Mouse (Mus musculus): ENCODE results near the gene Gm44502. TPM values are rescaled to one million over a fixed set of nuclear protein-coding genes. Genes with fewer than 3 reads are reported as not detected.

Gm44502 gene
- 1.7 and 1.8 TPM in 2 replicates for total RNA-seq (2014; rRNA removed)
- polyA plus RNA-seq (2015; fragmentation: Nextera tagmentation; extraction: Ambion mirVana) = not detected in 2 replicates

- Histone ChIP-seq H3K4me1 (ENCODE audit: insufficient read depth) (peaks cover 10% of the 10 kb centered on the region; the same call in 1 of the 2 replicates), H3K27ac (ENCODE audit: low read depth, low read length) (peak within 1 kb of the TSS; percentile 89), H3K4me3 (ENCODE audit: low read depth, low read length) (peak within 1 kb of the TSS; percentile 65), H3K9ac (peak within 1 kb of the TSS; percentile 74), H3K9me3 (ENCODE audit: low read length) (no peaks in the 10 kb centered on the region), H3K36me3 (ENCODE audit: insufficient read depth) (peaks cover 23% of the 10 kb centered on the region), H3K27me3 (ENCODE audit: insufficient read depth, low read length) (no peaks in the 10 kb centered on the region), H3K4me2 (ENCODE audit: low read depth) (peak within 1 kb of the TSS; percentile 95)
- WGBS = under 1% methylated on average over 70 of the region's 70 CpGs
- ATAC-seq (peak; percentile 95), DNase-seq (peak; percentile 95)
- TF ChIP-seq CTCF (IDR thresholded peaks at IDR 0.05; ENCODE audit: low read depth) = no peak; the same call in 1 of the 2 replicates
Measured at GRCm38 (mm10) chr15:89429352-89430221, at the start of gene Gm44502, which contains the start of the genes C730034F03Rik and Chkb. TSS of gene Gm44502 (minus strand) at chr15:89429696. TSS of gene C730034F03Rik (plus strand) at chr15:89429589. TSS of gene Chkb (minus strand) at chr15:89429908.

- Histone ChIP-seq H3K4me2 (ENCODE audit: low read depth) (no peak overlapping the region), H3K9ac (no peak overlapping the region), H3K27ac (ENCODE audit: low read depth, low read length) (no peak overlapping the region), H3K9me3 (ENCODE audit: low read length) (no peaks in the 10 kb centered on the region), H3K4me3 (ENCODE audit: low read depth, low read length) (no peak overlapping the region), H3K4me1 (ENCODE audit: insufficient read depth) (peaks cover 6% of the 10 kb centered on the region; the same call in 1 of the 2 replicates), H3K36me3 (ENCODE audit: insufficient read depth) (no peaks in the 10 kb centered on the region), H3K27me3 (ENCODE audit: insufficient read depth, low read length) (no peaks in the 10 kb centered on the region)
- 82% methylated on average over 3 of the region's 3 CpGs for WGBS
- DNase-seq = no peak
- no peak for ATAC-seq
- TF ChIP-seq CTCF (IDR thresholded peaks at IDR 0.05; ENCODE audit: low read depth) = no peak
Measured at GRCm38 (mm10) chr15:89478622-89479021, 49.1 kb upstream of the Gm44502 start.

- no peak overlapping the region for H3K9ac ChIP-seq
- H3K9me3 ChIP-seq (ENCODE audit: low read length) = no peaks in the 10 kb centered on the region
- peaks cover 6% of the 10 kb centered on the region; the same call in 1 of the 2 replicates for H3K4me1 ChIP-seq (ENCODE audit: insufficient read depth)
- no peak overlapping the region for H3K27ac ChIP-seq (ENCODE audit: low read depth, low read length)
- DNase-seq (no peak), ATAC-seq (no peak)
- H3K4me3 ChIP-seq (ENCODE audit: low read depth, low read length) = no peak overlapping the region
- no peak overlapping the region for H3K4me2 ChIP-seq (ENCODE audit: low read depth)
- WGBS = 42% methylated on average over 8 of the region's 8 CpGs
- H3K27me3 ChIP-seq (ENCODE audit: insufficient read depth, low read length) = no peaks in the 10 kb centered on the region
- TF ChIP-seq CTCF (IDR thresholded peaks at IDR 0.05; ENCODE audit: low read depth) = no peak
- H3K36me3 ChIP-seq (ENCODE audit: insufficient read depth) = peaks cover 6% of the 10 kb centered on the region; the same call in 1 of the 2 replicates
Measured at GRCm38 (mm10) chr15:89477806-89478205, 48.3 kb upstream of the Gm44502 start.

GRCm38 (mm10) chr15:89477091-89477491, 47.6 kb upstream of the Gm44502 start, which contains the start of gene Arsa:
TSS of gene Arsa (minus strand) at chr15:89477425.
- DNase-seq = no peak
- ATAC-seq = no peak
- 36% methylated on average over 9 of the region's 9 CpGs for WGBS
- H3K4me3 ChIP-seq (ENCODE audit: low read depth, low read length) = peak within 1 kb of the TSS; percentile 60
- H3K9ac ChIP-seq = peak within 1 kb of the TSS; percentile 67
- H3K36me3 ChIP-seq (ENCODE audit: insufficient read depth) = peaks cover 6% of the 10 kb centered on the region; the same call in 1 of the 2 replicates
- peak within 1 kb of the TSS; percentile 85 for H3K4me2 ChIP-seq (ENCODE audit: low read depth)
- H3K9me3 ChIP-seq (ENCODE audit: low read length) = no peaks in the 10 kb centered on the region
- H3K4me1 ChIP-seq (ENCODE audit: insufficient read depth) = peaks cover 6% of the 10 kb centered on the region; the same call in 1 of the 2 replicates
- no peak for TF ChIP-seq CTCF (IDR thresholded peaks at IDR 0.05; ENCODE audit: low read depth)
- H3K27ac ChIP-seq (ENCODE audit: low read depth, low read length) = peak within 1 kb of the TSS; percentile 88
- H3K27me3 ChIP-seq (ENCODE audit: insufficient read depth, low read length) = no peaks in the 10 kb centered on the region

DNA sequence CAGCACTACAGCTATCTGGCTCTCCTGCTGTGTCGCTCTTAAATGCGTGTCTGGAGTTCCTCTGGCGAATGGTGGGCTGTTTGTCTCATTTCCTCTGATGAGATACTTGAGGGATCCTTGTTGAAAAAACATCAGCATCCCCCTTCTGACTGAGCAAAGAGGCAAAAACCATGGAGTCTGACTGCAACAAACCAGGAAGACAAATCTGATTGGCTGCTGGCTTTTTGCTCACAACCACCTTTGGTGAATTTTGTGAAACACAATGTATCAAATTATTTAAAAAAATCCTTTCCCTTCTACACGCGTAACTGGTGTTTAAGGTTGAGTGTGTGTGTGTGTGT, 46.9 kb upstream of the Gm44502 start:
- Histone ChIP-seq H3K4me1 (ENCODE audit: insufficient read depth) (peaks cover 6% of the 10 kb centered on the region; the same call in 1 of the 2 replicates), H3K4me2 (ENCODE audit: low read depth) (peak overlapping the region; percentile 85), H3K9me3 (ENCODE audit: low read length) (no peaks in the 10 kb centered on the region), H3K36me3 (ENCODE audit: insufficient read depth) (peaks cover 6% of the 10 kb centered on the region; the same call in 1 of the 2 replicates), H3K27me3 (ENCODE audit: insufficient read depth, low read length) (no peaks in the 10 kb centered on the region), H3K4me3 (ENCODE audit: low read depth, low read length) (peak overlapping the region; percentile 60), H3K27ac (ENCODE audit: low read depth, low read length) (peak overlapping the region; percentile 88), H3K9ac (peak overlapping the region; percentile 67)
- peak; percentile 70; the same call in 1 of the 2 replicates for ATAC-seq
- no peak for TF ChIP-seq CTCF (IDR thresholded peaks at IDR 0.05; ENCODE audit: low read depth)
- no peak for DNase-seq
- WGBS = 3% methylated on average over 5 of the region's 5 CpGs

DNA sequence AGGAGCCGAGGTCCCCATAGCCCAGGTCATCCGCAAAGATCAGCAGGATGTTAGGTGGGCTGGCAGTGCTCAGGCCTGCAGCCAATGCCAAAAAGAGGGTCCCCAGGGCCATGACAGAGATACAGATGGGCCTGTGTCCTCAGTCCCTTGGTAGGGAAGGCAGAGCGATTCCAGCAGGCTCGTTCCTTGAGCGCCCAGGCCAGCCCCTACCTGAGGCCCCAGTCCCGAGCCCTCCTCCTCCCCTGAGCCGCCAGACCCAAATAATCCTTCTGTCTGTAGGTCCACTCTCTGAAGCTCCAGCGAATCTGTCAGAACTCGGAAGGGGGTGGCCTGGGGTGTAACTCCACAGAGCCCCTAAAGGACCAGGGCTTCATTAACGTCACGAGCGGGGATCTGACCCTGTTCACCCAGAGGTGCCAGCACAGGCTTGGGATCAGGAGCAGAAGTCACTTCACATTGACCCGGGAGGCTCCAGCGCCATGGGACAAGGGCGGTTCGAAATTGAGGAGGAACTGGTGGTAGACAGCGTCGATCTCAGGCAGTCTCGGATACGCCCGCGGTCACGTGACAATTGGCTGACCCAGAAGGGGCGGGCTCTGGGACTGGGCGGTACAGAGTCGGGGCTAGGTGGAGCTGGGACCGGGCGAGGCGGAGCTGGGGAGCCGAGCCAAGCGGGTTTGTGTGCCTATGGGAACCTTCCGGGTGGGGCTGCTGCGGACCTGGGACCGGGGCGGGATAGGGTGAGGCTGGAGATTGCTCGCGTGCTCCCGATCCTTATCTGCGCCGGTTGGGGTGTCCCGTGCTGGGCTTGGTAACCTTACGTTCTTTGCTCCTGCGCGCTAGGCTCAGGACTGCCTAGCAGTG, 46.3 kb upstream of the Gm44502 start:
- Histone ChIP-seq H3K27me3 (ENCODE audit: insufficient read depth, low read length) (no peaks in the 10 kb centered on the region), H3K9me3 (ENCODE audit: low read length) (no peaks in the 10 kb centered on the region), H3K9ac (peak overlapping the region; percentile 67), H3K4me1 (ENCODE audit: insufficient read depth) (peaks cover 6% of the 10 kb centered on the region; the same call in 1 of the 2 replicates), H3K4me3 (ENCODE audit: low read depth, low read length) (peak overlapping the region; percentile 60), H3K27ac (ENCODE audit: low read depth, low read length) (peak overlapping the region; percentile 88), H3K4me2 (ENCODE audit: low read depth) (peak overlapping the region; percentile 85), H3K36me3 (ENCODE audit: insufficient read depth) (peaks cover 6% of the 10 kb centered on the region; the same call in 1 of the 2 replicates)
- 8% methylated on average over 44 of the region's 44 CpGs for WGBS
- peak; percentile 98 for ATAC-seq
- TF ChIP-seq CTCF (IDR thresholded peaks at IDR 0.05; ENCODE audit: low read depth) = no peak
- DNase-seq = peak; percentile 92

Data from forebrain, postnatal 0 days (tissue).